Mouse (Mus musculus) brain, embryonic 14.5 days (tissue): ENCODE measurements around the gene Dip2b. TPM values are rescaled to one million over a fixed set of nuclear protein-coding genes. Genes with fewer than 3 reads are reported as not detected.

Experiments used
- DNase-seq: peaks from one replicate; pipeline ENCODE4 v3.0.0-alpha.2; 2011; ENCODE audit warnings: low read depth
- CTCF ChIP-seq: fragments of 200-500 bp; IDR thresholded peaks from 2 replicates; pipeline ENCODE4 v1.5.1; 2012; ENCODE audit warnings: inconsistent platforms, mild to moderate bottlenecking, moderate library complexity, borderline replicate concordance; ENCODE audit not compliant: insufficient read depth, insufficient read length; ENCODE audit errors: extremely low read depth
- POLR2A ChIP-seq: fragments of 200-500 bp; IDR thresholded peaks from 2 replicates; pipeline ENCODE4 v1.6.1; 2012; ENCODE audit warnings: mild to moderate bottlenecking, inconsistent platforms, borderline replicate concordance; ENCODE audit not compliant: poor library complexity, insufficient read depth, insufficient read length, severe bottlenecking; ENCODE audit errors: extremely low read depth
- polyA plus RNA-seq: library from polyadenylated mRNA; depleted of rRNA; stranded (reverse); fragments of >200 nt; gene quantifications from 2 replicates; pipeline ENCODE4 v1.2.3, GENCODE M21; 2012

Gene Dip2b
- polyA plus RNA-seq, 1 experiment, result 33.7 TPM

GRCm38 (mm10) chr15:100104126-100104525 is 65.7 kb downstream of the Dip2b start:
- DNase-seq, result no peak
- TF ChIP-seq CTCF (no peak), POLR2A (no peak)

- DNase-seq, result peak; percentile 27
- TF ChIP-seq CTCF (no peak), POLR2A (no peak)
Measured at GRCm38 (mm10) chr15:100108071-100108782, 69.8 kb downstream of the Dip2b start.

- TF ChIP-seq POLR2A (no peak), CTCF (no peak)
- no peak for DNase-seq
Measured at GRCm38 (mm10) chr15:100109916-100110315, 71.5 kb downstream of the Dip2b start.

- no peak for TF ChIP-seq POLR2A
- TF ChIP-seq CTCF, result no peak
- DNase-seq, result no peak
Measured at GRCm38 (mm10) chr15:100111891-100112290, 73.4 kb downstream of the Dip2b start.

DNA sequence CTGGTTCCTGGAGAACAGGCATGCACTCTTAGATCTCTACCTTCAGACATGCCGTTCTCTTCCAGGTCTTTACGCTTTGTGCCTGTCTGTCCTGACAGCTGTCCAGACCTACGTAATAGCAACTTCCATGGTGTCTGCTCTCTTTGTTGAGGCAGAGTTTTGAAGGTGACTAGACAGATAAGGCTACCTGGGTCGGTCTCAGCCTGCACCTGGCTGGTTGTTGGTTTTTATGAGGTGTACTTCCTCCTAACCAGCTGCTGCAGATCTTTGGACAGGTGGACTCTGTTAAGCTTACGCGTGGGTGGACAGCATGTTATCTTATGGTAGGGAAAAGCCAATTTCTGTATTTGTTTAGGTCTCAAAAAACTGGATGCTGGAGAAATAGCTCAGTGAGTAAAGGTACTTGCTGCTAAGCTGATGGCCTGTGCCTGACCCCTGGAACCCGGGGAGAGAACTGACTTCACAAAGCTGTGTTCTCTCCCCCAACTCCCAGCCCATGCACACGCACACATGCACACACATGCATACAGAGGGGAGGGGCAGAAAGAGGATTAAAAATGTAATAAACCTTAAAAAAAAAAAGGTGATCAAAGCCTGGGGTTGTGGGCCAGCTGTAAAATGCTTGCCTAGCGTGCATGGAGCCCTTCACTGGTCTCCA is 74.0 kb downstream of the Dip2b start:
- no peak for DNase-seq
- TF ChIP-seq POLR2A, result no peak
- TF ChIP-seq CTCF, result no peak

- DNase-seq, result peak; percentile 51
- no peak for TF ChIP-seq CTCF
- TF ChIP-seq POLR2A, result no peak
Measured at GRCm38 (mm10) chr15:100113343-100114275, 75.1 kb downstream of the Dip2b start.

GRCm38 (mm10) chr15:100115416-100115815 is 77.0 kb downstream of the Dip2b start:
- no peak for TF ChIP-seq POLR2A
- TF ChIP-seq CTCF, result no peak
- no peak for DNase-seq

DNA sequence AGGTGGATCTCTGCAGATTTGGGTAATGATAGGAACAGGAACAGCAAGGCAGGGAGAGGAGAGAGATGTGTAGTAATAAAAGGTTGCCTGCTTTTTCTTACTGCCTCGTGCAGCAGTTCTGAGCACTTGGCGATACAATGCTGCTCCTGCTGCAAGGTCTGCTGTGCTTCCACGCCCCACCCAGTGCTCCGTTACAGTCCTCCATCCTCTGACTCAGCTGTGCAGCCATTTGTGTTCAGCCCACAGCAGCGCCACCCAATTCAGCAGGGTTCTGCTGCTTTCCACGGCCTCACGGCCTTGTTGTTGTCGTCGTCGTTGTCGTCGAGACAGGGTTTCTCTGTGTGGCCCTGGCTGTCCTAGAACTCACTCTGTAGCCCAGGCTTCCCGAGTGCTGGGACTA is 77.9 kb downstream of the Dip2b start:
- DNase-seq, result no peak
- no peak for TF ChIP-seq POLR2A
- TF ChIP-seq CTCF, result no peak

- DNase-seq, result no peak
- TF ChIP-seq POLR2A (no peak), CTCF (no peak)
Measured at GRCm38 (mm10) chr15:100119225-100119788, 80.8 kb downstream of the Dip2b start.

GRCm38 (mm10) chr15:100121437-100121836 is 83.0 kb downstream of the Dip2b start:
- no peak for DNase-seq
- TF ChIP-seq POLR2A (no peak), CTCF (no peak)

- TF ChIP-seq POLR2A, result no peak
- TF ChIP-seq CTCF, result no peak
- no peak for DNase-seq
Measured at GRCm38 (mm10) chr15:100123867-100124266, 85.4 kb downstream of the Dip2b start.
